Mouse (Mus musculus): ENCODE data around the gene Rab3d. TPM values are rescaled to one million over a fixed set of nuclear protein-coding genes. Genes with fewer than 3 reads are reported as not detected.

The Rab3d gene
- polyA plus RNA-seq (2012; ENCODE audit: low replicate concordance), result 10.7 and 28.7 TPM in 2 replicates

GRCm38 (mm10) chr9:21918035-21918592 lies at the start of gene Rab3d:
Gene Rab3d (minus strand): TSS chr9:21918192.

GRCm38 (mm10) chr9:21963417-21963816 lies 45.4 kb upstream of the Rab3d start, which contains the start of gene Epor:
Gene Epor (minus strand): TSS chr9:21963506.

GRCm38 (mm10) chr9:21955570-21956281 lies 37.7 kb upstream of the Rab3d start, which contains the start of gene Swsap1:
Gene Swsap1 (plus strand): TSS chr9:21955755.

GRCm38 (mm10) chr9:21936692-21937570 lies 18.9 kb upstream of the Rab3d start, which contains the start of gene Plppr2:
Gene Plppr2 (plus strand): TSS chr9:21937033.

GRCm38 (mm10) chr9:21927208-21927753 lies 9.3 kb upstream of the Rab3d start, which contains the start of the genes Ccdc159 and Tmem205:
Gene Ccdc159 (plus strand): TSS chr9:21927471.
Gene Tmem205 (minus strand): TSS chr9:21927556.

Other genes with a start within 250 kb of the Rab3d start
- 7.4 and 12.5 TPM in 2 replicates for gene Ldlr, start 194.7 kb downstream of the Rab3d start, polyA plus RNA-seq (2012; ENCODE audit: low replicate concordance)
- 12.5 and 16.7 TPM in 2 replicates for gene Spc24, start 157.9 kb downstream of the Rab3d start, polyA plus RNA-seq (2012; ENCODE audit: low replicate concordance)
- 1.2 and 2.7 TPM in 2 replicates for gene Kank2, start 119.4 kb downstream of the Rab3d start, polyA plus RNA-seq (2012; ENCODE audit: low replicate concordance)
- 0.15 and 1.3 TPM in 2 replicates for gene Angptl8, start 82.7 kb downstream of the Rab3d start, polyA plus RNA-seq (2012; ENCODE audit: low replicate concordance)
- gene Dock6, start 65.6 kb downstream of the Rab3d start, polyA plus RNA-seq (2012; ENCODE audit: low replicate concordance), result 8.1 and 14.3 TPM in 2 replicates
- not detected in 2 replicates for gene Ccdc159, start 9.3 kb upstream of the Rab3d start, polyA plus RNA-seq (2012; ENCODE audit: low replicate concordance)
- 5.2 and 8.3 TPM in 2 replicates for gene Tmem205, start 9.4 kb upstream of the Rab3d start, polyA plus RNA-seq (2012; ENCODE audit: low replicate concordance)
- 4.2 and 8.8 TPM in 2 replicates for gene Plppr2, start 18.8 kb upstream of the Rab3d start, polyA plus RNA-seq (2012; ENCODE audit: low replicate concordance)
- 8.5 and 16.9 TPM in 2 replicates for gene Swsap1, start 37.6 kb upstream of the Rab3d start, polyA plus RNA-seq (2012; ENCODE audit: low replicate concordance)
- 12.6 and 83.6 TPM in 2 replicates for gene Epor, start 45.3 kb upstream of the Rab3d start, polyA plus RNA-seq (2012; ENCODE audit: low replicate concordance)
- 5.2 and 5.6 TPM in 2 replicates for gene Rgl3, start 71.3 kb upstream of the Rab3d start, polyA plus RNA-seq (2012; ENCODE audit: low replicate concordance)
- gene Ccdc151, start 84.4 kb upstream of the Rab3d start, polyA plus RNA-seq (2012; ENCODE audit: low replicate concordance), result 0.12 TPM in 2 replicates
- gene Prkcsh, start 84.6 kb upstream of the Rab3d start, polyA plus RNA-seq (2012; ENCODE audit: low replicate concordance), result 81.6 and 112 TPM in 2 replicates
- 0.15 TPM in 1 of 2 replicates, not detected in the other for gene Elavl3, start 133.8 kb upstream of the Rab3d start, polyA plus RNA-seq (2012; ENCODE audit: low replicate concordance)
- not detected in 2 replicates for gene Gm49318, start 153.1 kb upstream of the Rab3d start, polyA plus RNA-seq (2012; ENCODE audit: low replicate concordance)
- 22.4 and 38.4 TPM in 2 replicates for gene Zfp653, start 153.2 kb upstream of the Rab3d start, polyA plus RNA-seq (2012; ENCODE audit: low replicate concordance)
- gene Ecsit, start 167.2 kb upstream of the Rab3d start, polyA plus RNA-seq (2012; ENCODE audit: low replicate concordance), result 13.3 and 22.4 TPM in 2 replicates
- not detected in 2 replicates for gene Cnn1, start 181.0 kb upstream of the Rab3d start, polyA plus RNA-seq (2012; ENCODE audit: low replicate concordance)
- 13.2 and 67.9 TPM in 2 replicates for gene Elof1, start 199.0 kb upstream of the Rab3d start, polyA plus RNA-seq (2012; ENCODE audit: low replicate concordance)
- gene Acp5, start 217.5 kb upstream of the Rab3d start, polyA plus RNA-seq (2012; ENCODE audit: low replicate concordance), result 89.9 and 193 TPM in 2 replicates
- gene Pigyl, start 238.7 kb upstream of the Rab3d start, polyA plus RNA-seq (2012; ENCODE audit: low replicate concordance), result 34.8 and 51.2 TPM in 2 replicates

Measured in hematopoietic multipotent progenitor cell, adult 10-12 weeks (in vitro differentiated cells).